Mouse (Mus musculus) thymus, adult 2 months (tissue): Measurements from ENCODE around the gene Akap5. TPM values are rescaled to one million over a fixed set of nuclear protein-coding genes. Genes with fewer than 3 reads are reported as not detected.

ENCODE experiments used
- DNase-seq: peaks from one replicate; pipeline ENCODE4 v3.0.0; 2021
- H3K27ac ChIP-seq: fragments of 200-500 bp; 2 replicates; pipeline ENCODE4 v1.5.1; 2012; ENCODE audit warnings: low read length, control low read depth; ENCODE audit not compliant: control insufficient read depth, insufficient read depth
- H3K27me3 ChIP-seq: fragments of 200-500 bp; 2 replicates; pipeline ENCODE4 v1.6.1; 2012; ENCODE audit warnings: mild to moderate bottlenecking, low read length, moderate library complexity, mixed read lengths; ENCODE audit not compliant: control insufficient read depth, insufficient read depth
- H3K36me3 ChIP-seq: fragments of 200-500 bp; 2 replicates; pipeline ENCODE4 v1.6.1; 2012; ENCODE audit warnings: mild to moderate bottlenecking, low read length, moderate library complexity; ENCODE audit not compliant: control insufficient read depth, insufficient read depth
- H3K4me1 ChIP-seq: fragments of 200-500 bp; replicated peaks from 2 replicates; pipeline ENCODE4 v1.6.1; 2012; ENCODE audit warnings: low read length; ENCODE audit not compliant: control insufficient read depth, insufficient read depth
- H3K4me3 ChIP-seq: fragments of 200-500 bp; 2 replicates; pipeline ENCODE4 v1.5.1; 2012; ENCODE audit warnings: mild to moderate bottlenecking, low read length, control low read depth, moderate library complexity; ENCODE audit not compliant: control insufficient read depth, insufficient read depth
- CTCF ChIP-seq: fragments of 200-500 bp; IDR thresholded peaks from 2 replicates; pipeline ENCODE4 v1.5.1; 2012; ENCODE audit warnings: mild to moderate bottlenecking, control low read depth, low read length, moderate library complexity, borderline replicate concordance; ENCODE audit not compliant: control insufficient read depth, poor library complexity, insufficient read depth; ENCODE audit errors: extremely low read depth
- POLR2A ChIP-seq: fragments of 200-500 bp; IDR thresholded peaks from 2 replicates; pipeline ENCODE4 v1.6.1; 2012; ENCODE audit warnings: mild to moderate bottlenecking, low read length, control low read depth, moderate library complexity; ENCODE audit not compliant: control insufficient read depth, poor library complexity, insufficient read depth; ENCODE audit errors: extremely low read depth
- WGBS: fragments of 180-500 bp; shearing (Covaris S2); methylation state at CpG from one replicate; pipeline ENCODE4 v1.1.7; 2018; 5-methylcytosine and 5-hydroxymethylcytosine counted together
- polyA plus RNA-seq: library from polyadenylated mRNA; depleted of rRNA; stranded (reverse); fragments of >200 nt; gene quantifications from 2 replicates; pipeline ENCODE4 v1.2.3, GENCODE M21; 2012

Akap5 gene
- polyA plus RNA-seq, 1 experiment, result 0.16 TPM

DNA sequence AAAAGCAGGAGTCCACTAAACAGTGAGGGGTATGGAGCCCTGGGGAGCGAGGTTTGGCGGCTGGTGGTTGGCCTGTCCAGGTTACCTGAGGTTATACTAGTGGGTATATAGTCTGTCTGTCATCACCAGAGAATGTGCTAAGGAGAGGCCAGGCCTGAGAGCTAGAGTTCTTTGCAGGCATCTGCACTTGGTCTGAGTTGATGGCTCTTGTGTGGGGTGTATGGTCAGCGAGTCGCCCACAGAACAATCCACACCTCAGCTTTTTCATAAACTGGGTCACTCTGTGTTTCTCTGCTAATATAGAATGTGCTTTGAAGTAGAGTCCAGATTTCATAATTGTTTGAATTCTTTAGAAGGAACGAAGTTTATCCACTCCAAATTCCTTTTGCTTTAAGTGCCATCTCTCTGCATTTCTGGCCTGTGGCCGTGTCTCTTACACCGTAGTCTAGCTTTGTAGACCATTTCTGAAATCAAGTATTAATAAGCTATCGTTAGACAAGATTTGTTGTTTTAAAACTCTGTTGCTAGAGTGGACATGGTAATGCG is 25.3 kb upstream of the Akap5 start:
- WGBS, result 98% methylated on average over 9 of the region's 9 CpGs
- no peaks in the 10 kb centered on the region for H3K4me1 ChIP-seq
- TF ChIP-seq POLR2A (no peak), CTCF (no peak)
- H3K36me3 ChIP-seq, result peaks cover 6% of the 10 kb centered on the region
- H3K4me3 ChIP-seq, result no peak overlapping the region
- DNase-seq, result no peak
- no peaks in the 10 kb centered on the region for H3K27me3 ChIP-seq
- H3K27ac ChIP-seq, result no peak overlapping the region

DNA sequence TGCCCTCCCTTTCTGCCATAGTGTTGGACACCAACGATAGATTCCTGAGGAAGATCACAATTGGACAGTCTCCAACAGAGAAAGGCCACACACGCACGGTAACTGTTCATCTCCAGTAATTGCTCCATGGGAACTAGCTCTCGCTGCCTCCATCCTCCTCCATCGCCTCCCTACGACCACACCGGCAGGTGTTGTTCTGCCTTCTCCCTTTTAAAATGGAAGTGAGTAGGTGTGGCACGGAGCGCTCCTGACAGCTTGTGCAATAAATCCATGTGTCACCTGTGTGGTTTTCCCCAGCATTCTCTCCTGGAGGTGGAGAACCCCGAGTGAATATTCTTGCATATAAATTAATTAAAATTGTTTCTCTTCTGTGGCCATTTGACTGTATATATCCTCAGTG is 24.3 kb upstream of the Akap5 start:
- DNase-seq, result no peak
- WGBS, result 98% methylated on average over 10 of the region's 10 CpGs
- Histone ChIP-seq H3K4me1 (no peaks in the 10 kb centered on the region), H3K27ac (no peak overlapping the region), H3K27me3 (no peaks in the 10 kb centered on the region), H3K36me3 (peaks cover 6% of the 10 kb centered on the region), H3K4me3 (no peak overlapping the region)
- TF ChIP-seq CTCF, result no peak
- TF ChIP-seq POLR2A, result no peak

DNA sequence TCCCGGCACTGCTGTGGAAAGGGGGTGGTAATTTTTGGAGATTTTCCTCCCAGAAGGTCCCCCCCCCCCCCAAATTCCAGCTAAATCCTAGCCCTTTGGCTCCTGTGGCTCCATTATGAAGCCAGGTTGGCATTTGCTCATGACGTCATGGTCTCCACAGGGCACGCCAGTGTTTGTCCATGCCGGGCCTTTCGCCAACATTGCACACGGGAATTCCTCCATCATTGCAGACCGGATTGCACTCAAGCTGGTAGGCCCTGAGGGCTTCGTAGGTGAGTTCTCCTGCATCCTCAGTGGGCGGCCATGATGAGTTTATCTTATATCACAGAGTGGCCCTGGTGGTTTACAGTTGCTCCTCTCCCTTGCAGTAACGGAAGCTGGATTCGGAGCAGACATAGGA is 21.2 kb upstream of the Akap5 start:
- no peak for DNase-seq
- H3K36me3 ChIP-seq, result peaks cover 6% of the 10 kb centered on the region
- H3K4me1 ChIP-seq, result no peaks in the 10 kb centered on the region
- WGBS, result 97% methylated on average over 11 of the region's 11 CpGs
- H3K27me3 ChIP-seq, result no peaks in the 10 kb centered on the region
- no peak overlapping the region for H3K27ac ChIP-seq
- TF ChIP-seq CTCF, result no peak
- TF ChIP-seq POLR2A, result no peak
- H3K4me3 ChIP-seq, result no peak overlapping the region

- DNase-seq, result no peak
- Histone ChIP-seq H3K4me3 (no peak overlapping the region), H3K27ac (no peak overlapping the region), H3K36me3 (peaks cover 6% of the 10 kb centered on the region), H3K27me3 (no peaks in the 10 kb centered on the region), H3K4me1 (no peaks in the 10 kb centered on the region)
- TF ChIP-seq CTCF (no peak), POLR2A (no peak)
- WGBS, result 90% methylated on average over 4 of the region's 4 CpGs
Observed at GRCm38 (mm10) chr12:76304199-76304598, 20.5 kb upstream of the Akap5 start.

- no peaks in the 10 kb centered on the region for H3K4me1 ChIP-seq
- H3K27me3 ChIP-seq, result no peaks in the 10 kb centered on the region
- TF ChIP-seq CTCF (no peak), POLR2A (no peak)
- peaks cover 6% of the 10 kb centered on the region for H3K36me3 ChIP-seq
- WGBS, result 95% methylated on average over 8 of the region's 8 CpGs
- H3K27ac ChIP-seq, result no peak overlapping the region
- no peak for DNase-seq
- H3K4me3 ChIP-seq, result no peak overlapping the region
Observed at GRCm38 (mm10) chr12:76305107-76305506, 19.6 kb upstream of the Akap5 start.

GRCm38 (mm10) chr12:76306852-76307561 is 17.7 kb upstream of the Akap5 start:
- no peak for DNase-seq

GRCm38 (mm10) chr12:76307964-76308363 is 16.7 kb upstream of the Akap5 start:
- H3K27me3 ChIP-seq, result no peaks in the 10 kb centered on the region
- no peak for DNase-seq
- no peak overlapping the region for H3K4me3 ChIP-seq
- H3K36me3 ChIP-seq, result no peaks in the 10 kb centered on the region
- TF ChIP-seq POLR2A (no peak), CTCF (no peak)
- 85% methylated on average over 9 of the region's 9 CpGs for WGBS
- no peaks in the 10 kb centered on the region for H3K4me1 ChIP-seq
- no peak overlapping the region for H3K27ac ChIP-seq

More at GRCm38 (mm10) chr12:76306852-76307561, 17.7 kb upstream of the Akap5 start:
- Histone ChIP-seq H3K4me3 (no peak overlapping the region), H3K36me3 (no peaks in the 10 kb centered on the region), H3K4me1 (no peaks in the 10 kb centered on the region), H3K27me3 (no peaks in the 10 kb centered on the region), H3K27ac (no peak overlapping the region)
- TF ChIP-seq POLR2A (no peak), CTCF (no peak)
- 94% methylated on average over 9 of the region's 9 CpGs for WGBS
